Mouse (Mus musculus): ENCODE data around the gene Fam129a.

Gene Fam129a

GRCm38 (mm10) chr1:151636637-151637036 lies 65.7 kb downstream of the Fam129a start:
- ChIA-PET CTCF (interaction anchor here in 1 of 4 experiments (0.9 kb wide), 1 partner anchor 72 kb away, joined by 3 read pairs; no protein-coding TSS in a partner anchor), POLR2A (interaction anchor here in 1 of 4 experiments (0.6 to 1.4 kb wide), 2 partner anchors 136 to 720 kb away, joined by 3 to 5 read pairs; partner anchors contain the start of gene Rnf2)

DNA sequence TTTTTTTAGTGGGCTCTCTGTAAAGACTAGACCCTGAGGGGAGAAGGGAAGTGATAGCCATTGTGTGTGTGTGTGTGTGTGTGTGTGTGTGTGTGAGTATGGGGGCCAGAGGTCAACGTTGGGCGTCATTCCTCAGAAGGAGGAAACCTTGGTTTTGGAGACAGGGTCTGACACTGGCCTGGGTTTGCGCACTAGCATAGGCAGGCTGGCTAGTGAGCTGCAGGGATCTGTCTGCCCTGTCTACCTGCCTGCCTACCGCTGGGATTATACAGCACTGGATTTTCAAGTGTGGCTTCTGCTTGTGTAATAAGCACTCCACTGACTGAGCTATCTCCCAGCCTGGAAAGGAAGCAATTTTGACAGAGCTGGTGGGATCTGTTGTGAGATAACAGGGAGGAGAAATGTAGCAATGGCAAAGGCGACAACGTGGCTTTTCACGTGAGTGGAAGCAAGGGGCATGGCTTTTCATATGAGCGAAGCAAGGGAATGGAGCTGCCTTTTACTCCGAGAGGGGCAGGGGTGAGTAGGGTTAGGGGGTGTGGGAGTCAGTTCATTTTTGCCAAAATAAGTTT lies 66.5 kb downstream of the Fam129a start:
- CTCF ChIA-PET = interaction anchor here in 2 of 4 experiments (0.7 to 0.9 kb wide), 2 partner anchors 73 to 1503 kb away, joined by 3 to 5 read pairs; no protein-coding TSS in a partner anchor
- POLR2A ChIA-PET = interaction anchor here in 2 of 4 experiments (0.7 kb wide), 2 partner anchors 12 to 497 kb away, joined by 4 read pairs; no protein-coding TSS in a partner anchor

DNA sequence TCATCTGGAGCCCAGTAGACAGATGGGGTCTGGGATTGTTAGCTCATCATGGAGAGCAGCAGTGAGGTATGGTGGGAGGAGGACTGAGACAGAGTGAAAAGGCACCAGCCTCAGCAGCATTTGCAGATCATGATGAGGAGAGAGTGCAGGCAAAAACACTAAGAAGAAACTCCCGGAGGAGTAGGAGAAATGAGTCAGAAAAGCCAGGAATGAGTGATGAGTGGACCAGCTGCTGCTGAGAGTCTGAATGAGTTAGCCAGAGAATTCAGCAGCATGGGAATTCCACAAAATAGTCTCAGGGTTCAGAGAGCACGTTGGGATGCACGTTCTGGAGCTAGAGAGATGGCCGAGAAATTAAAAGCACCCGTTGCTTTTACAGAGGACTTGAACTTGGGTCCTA lies 67.4 kb downstream of the Fam129a start:
- ChIA-PET POLR2A (interaction anchor here in 2 of 4 experiments (0.6 to 0.7 kb wide), 3 partner anchors 10 to 496 kb away, joined by 3 to 4 read pairs (median 3); no protein-coding TSS in a partner anchor), CTCF (interaction anchor here in 1 of 4 experiments (0.6 kb wide), 1 partner anchor 858 kb away, joined by 3 read pairs; no protein-coding TSS in a partner anchor)

DNA sequence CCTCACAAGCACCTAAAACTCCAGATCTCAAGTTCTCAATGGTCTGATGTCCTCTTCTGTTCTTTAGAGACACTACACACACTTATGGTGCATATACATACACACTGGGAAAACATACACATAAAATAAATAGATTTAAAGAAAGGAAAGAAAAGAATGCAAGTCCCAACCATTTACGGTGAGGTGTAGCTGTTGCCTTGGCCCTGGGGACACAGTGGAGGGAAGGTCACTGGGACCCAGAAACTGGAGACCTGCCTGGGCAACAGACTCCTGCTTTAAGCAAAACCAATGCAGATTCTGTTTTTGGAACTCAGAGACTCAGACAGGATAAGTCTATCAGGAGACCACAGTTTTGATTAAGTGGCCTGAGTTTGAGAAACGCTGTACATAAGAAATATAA lies 67.8 kb downstream of the Fam129a start:
- CTCF ChIA-PET = interaction anchor here in 1 of 4 experiments (0.6 kb wide), 1 partner anchor 859 kb away, joined by 3 read pairs; no protein-coding TSS in a partner anchor
- POLR2A ChIA-PET = no interaction called here

DNA sequence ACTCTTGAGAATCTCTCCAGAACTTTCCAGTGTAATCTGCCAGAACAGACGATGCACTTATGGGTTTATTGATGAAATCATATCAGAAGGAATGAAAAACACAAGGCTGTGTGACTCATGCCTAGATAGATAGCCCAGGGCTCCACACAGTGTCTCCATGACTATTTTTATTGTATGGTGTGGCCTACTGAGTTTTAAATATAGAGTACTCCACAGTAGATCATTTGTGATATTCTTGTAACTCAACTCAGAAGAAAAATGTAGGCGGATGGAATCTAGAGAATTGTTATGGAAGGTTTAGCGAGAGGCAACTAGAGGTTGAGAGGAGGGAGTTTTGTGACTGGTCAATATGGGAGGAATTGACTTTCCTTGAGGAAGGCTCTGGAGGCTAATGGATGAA lies 75.4 kb downstream of the Fam129a start:
- CTCF ChIA-PET = no interaction called here
- POLR2A ChIA-PET = no interaction called here

DNA sequence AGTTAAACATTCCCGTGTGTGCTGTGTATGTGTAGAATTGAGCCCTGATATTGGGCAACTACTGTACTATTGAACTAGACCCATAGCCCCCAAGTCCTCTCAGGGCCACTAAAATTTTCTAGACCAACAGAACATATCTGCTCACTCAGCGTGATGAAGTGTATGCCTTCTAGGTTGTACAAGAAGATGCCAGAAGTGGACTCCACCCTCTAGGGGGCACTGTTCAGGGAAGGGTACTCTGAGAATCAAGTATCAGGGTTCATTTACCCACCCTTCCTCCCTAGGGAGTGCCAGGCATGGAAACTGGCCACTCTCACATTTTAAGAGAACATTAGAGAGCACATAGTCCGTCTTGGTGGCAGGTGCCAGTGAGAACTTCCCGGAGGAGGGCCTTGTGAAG lies 77.1 kb downstream of the Fam129a start:
- CTCF ChIA-PET = interaction anchor here in 1 of 4 experiments (1.5 kb wide), 1 partner anchor 151 kb away, joined by 3 read pairs; no protein-coding TSS in a partner anchor

GRCm38 (mm10) chr1:151657042-151657605 lies 86.1 kb downstream of the Fam129a start:
- POLR2A ChIA-PET = interaction anchor here in 2 of 4 experiments (0.6 to 1.1 kb wide), 3 partner anchors 29 to 156 kb away, joined by 3 to 4 read pairs (median 3); partner anchors contain the start of gene Rnf2 (in 1 of the 2)
- CTCF ChIA-PET = no interaction called here

More for the DNA sequence above, 77.1 kb downstream of the Fam129a start:
- POLR2A ChIA-PET = no interaction called here

- CTCF ChIA-PET = interaction anchor here in 2 of 4 experiments (0.6 to 0.7 kb wide), 2 partner anchors 58 to 257 kb away, joined by 3 read pairs; no protein-coding TSS in a partner anchor
- POLR2A ChIA-PET = no interaction called here
Measured at GRCm38 (mm10) chr1:151658291-151658830, 87.4 kb downstream of the Fam129a start.

DNA sequence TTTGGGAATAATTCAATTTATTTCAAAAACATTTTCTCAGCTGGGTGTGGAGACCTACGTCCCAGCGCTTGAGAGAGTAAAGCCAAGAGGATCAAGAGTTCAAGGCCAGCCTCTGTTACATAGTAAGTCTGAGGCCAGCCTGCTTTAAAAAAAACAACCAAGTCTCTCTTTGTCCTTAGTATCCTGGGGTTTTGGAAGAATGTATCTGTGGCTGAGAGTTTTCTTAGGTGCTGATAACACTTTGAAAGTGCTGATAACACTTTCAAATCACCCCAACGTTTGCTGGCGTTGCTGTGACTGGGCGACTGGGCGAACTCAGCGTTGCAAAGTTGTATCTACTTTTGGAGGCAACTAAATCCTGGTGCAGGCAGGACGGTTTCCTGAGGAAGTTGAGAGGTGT lies 88.7 kb downstream of the Fam129a start:
- CTCF ChIA-PET = no interaction called here
- POLR2A ChIA-PET = interaction anchor here in 1 of 4 experiments (1.1 kb wide), 1 partner anchor 64 kb away, joined by 3 read pairs; no protein-coding TSS in a partner anchor

DNA sequence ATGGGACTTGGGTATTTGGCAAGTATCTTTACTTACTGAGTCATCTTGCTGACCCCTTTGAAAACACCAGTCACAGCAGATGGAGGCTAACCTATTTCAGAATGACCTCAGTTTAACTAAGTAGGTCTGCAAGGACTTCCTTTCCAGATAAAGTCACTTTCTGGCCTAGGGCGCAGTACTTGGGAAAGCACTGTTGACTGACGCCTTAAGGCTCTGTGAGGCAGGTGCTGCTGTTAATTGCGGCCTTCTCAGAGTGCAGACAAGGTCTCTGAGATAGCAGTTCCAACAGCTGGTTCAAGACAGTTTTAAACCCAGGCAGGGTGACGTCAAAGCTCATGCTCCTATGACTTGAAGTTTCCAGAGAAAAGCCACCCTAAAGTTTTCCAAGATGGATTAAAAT lies 89.3 kb downstream of the Fam129a start:
- ChIA-PET POLR2A (no interaction called here), CTCF (no interaction called here)

DNA sequence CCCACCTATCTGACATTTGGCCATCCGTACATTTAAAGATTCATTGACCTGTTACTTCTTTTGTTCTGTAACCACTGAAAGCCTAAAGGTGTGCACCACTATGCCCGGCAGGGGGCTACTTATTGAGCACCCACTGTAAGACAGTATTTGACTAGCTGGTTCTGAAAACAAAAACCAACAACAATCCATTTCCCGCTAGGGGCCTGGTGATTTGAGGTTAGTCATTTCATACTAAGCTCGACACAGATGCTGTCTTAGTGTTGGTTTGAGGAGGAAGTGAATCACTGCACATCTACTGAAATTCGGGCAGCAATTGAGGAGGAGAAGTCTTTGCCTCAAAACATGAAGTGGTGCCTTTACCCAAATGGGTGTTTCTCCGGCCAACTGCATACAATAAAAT lies 89.9 kb downstream of the Fam129a start:
- POLR2A ChIA-PET = no interaction called here
- CTCF ChIA-PET = interaction anchor here in 1 of 4 experiments (0.6 kb wide), 1 partner anchor 835 kb away, joined by 3 read pairs; no protein-coding TSS in a partner anchor

GRCm38 (mm10) chr1:151661684-151662439 lies 90.9 kb downstream of the Fam129a start:
- ChIA-PET POLR2A (no interaction called here), CTCF (no interaction called here)

DNA sequence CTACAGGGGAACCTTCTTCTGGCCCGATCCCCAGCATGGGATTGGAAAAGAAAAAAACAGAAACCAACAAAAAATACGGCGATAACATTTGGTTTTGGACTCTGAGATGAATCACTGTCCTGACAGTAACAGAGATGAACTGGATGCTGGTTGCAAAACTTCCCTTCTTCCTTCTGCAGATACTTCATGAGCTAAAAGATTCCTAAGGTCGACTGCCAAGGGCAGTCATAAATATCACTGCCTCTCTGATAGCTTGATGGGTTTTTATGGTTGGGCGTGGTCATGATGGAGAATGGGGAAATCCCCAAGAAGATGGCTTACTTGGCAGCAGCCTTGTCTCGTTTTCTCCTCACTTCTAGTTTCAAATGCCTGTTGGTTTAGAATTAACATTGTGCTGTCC lies 92.0 kb downstream of the Fam129a start:
- POLR2A ChIA-PET = interaction anchor here in 1 of 4 experiments (0.6 kb wide), 1 partner anchor 162 kb away, joined by 3 read pairs; the partner anchor contains the start of gene Rnf2

GRCm38 (mm10) chr1:151664384-151664783 lies 93.4 kb downstream of the Fam129a start:
- POLR2A ChIA-PET = no interaction called here
- CTCF ChIA-PET = interaction anchor here in 1 of 4 experiments (0.5 to 0.9 kb wide), 2 partner anchors 15 to 319 kb away, joined by 3 read pairs; no protein-coding TSS in a partner anchor

More for the DNA sequence above, 92.0 kb downstream of the Fam129a start:
- CTCF ChIA-PET = no interaction called here

GRCm38 (mm10) chr1:151664837-151665431 lies 93.9 kb downstream of the Fam129a start:
- CTCF ChIA-PET = interaction anchor here in 1 of 4 experiments (0.9 kb wide), 1 partner anchor 16 kb away, joined by 3 read pairs; no protein-coding TSS in a partner anchor

GRCm38 (mm10) chr1:151667351-151668074 lies 96.5 kb downstream of the Fam129a start:
- POLR2A ChIA-PET = interaction anchor here in 1 of 4 experiments (0.8 kb wide), 1 partner anchor 19 kb away, joined by 3 read pairs; no protein-coding TSS in a partner anchor
- CTCF ChIA-PET = interaction anchor here in 1 of 4 experiments (0.6 kb wide), 1 partner anchor 103 kb away, joined by 3 read pairs; no protein-coding TSS in a partner anchor

More at GRCm38 (mm10) chr1:151664837-151665431, 93.9 kb downstream of the Fam129a start:
- POLR2A ChIA-PET = interaction anchor here in 2 of 4 experiments (0.6 kb wide), 2 partner anchors 96 to 1445 kb away, joined by 3 read pairs; no protein-coding TSS in a partner anchor

GRCm38 (mm10) chr1:151670006-151670591 lies 99.1 kb downstream of the Fam129a start:
- CTCF ChIA-PET = no interaction called here
- POLR2A ChIA-PET = no interaction called here
